Mouse (Mus musculus): ENCODE results near the gene Mta3. TPM values are rescaled to one million over a fixed set of nuclear protein-coding genes. Genes with fewer than 3 reads are reported as not detected.
A peak's percentile ranks its signal among the peaks of the same experiment; 100 is the strongest.

The Mta3 gene
- polyA plus RNA-seq, 1 experiment from 2014 or later = 63.0 TPM

GRCm38 (mm10) chr17:83830616-83831292 is 124.8 kb downstream of the Mta3 start:
- H3K4me3 ChIP-seq (ENCODE audit: low read depth, low read length) = no peak overlapping the region
- H3K36me3 ChIP-seq (ENCODE audit: control insufficient read depth, insufficient read depth, low read length) = no peaks in the 10 kb centered on the region
- no peak overlapping the region for H3K4me2 ChIP-seq
- no peak for ATAC-seq (replicated peaks; ENCODE audit: low FRiP score)
- no peaks in the 10 kb centered on the region for H3K9me3 ChIP-seq (ENCODE audit: control insufficient read depth, low read length)
- H3K27ac ChIP-seq (ENCODE audit: low read depth, low read length) = no peak overlapping the region
- no peak for DNase-seq (ENCODE audit: low spot score)
- H3K9ac ChIP-seq (ENCODE audit: low read depth, low read length) = no peak overlapping the region
- H3K4me1 ChIP-seq (replicated peaks; ENCODE audit: control insufficient read depth, insufficient read depth, low read length) = peaks cover 5% of the 10 kb centered on the region; the same call in 1 of the 2 replicates
- no peaks in the 10 kb centered on the region for H3K27me3 ChIP-seq (replicated peaks; ENCODE audit: control insufficient read depth, insufficient read depth, low read length)
- WGBS = 91% methylated on average over 4 of the region's 4 CpGs

- no peaks in the 10 kb centered on the region for H3K36me3 ChIP-seq (ENCODE audit: control insufficient read depth, insufficient read depth, low read length)
- DNase-seq (ENCODE audit: low spot score) (no peak), ATAC-seq (replicated peaks; ENCODE audit: low FRiP score) (no peak)
- peaks cover 5% of the 10 kb centered on the region; the same call in 1 of the 2 replicates for H3K4me1 ChIP-seq (replicated peaks; ENCODE audit: control insufficient read depth, insufficient read depth, low read length)
- no peaks in the 10 kb centered on the region for H3K9me3 ChIP-seq (ENCODE audit: control insufficient read depth, low read length)
- WGBS = 65% methylated on average over 4 of the region's 4 CpGs
- no peak overlapping the region for H3K4me3 ChIP-seq (ENCODE audit: low read depth, low read length)
- H3K27ac ChIP-seq (ENCODE audit: low read depth, low read length) = no peak overlapping the region
- no peak overlapping the region for H3K9ac ChIP-seq (ENCODE audit: low read depth, low read length)
- no peaks in the 10 kb centered on the region for H3K27me3 ChIP-seq (replicated peaks; ENCODE audit: control insufficient read depth, insufficient read depth, low read length)
- no peak overlapping the region for H3K4me2 ChIP-seq
Measured at GRCm38 (mm10) chr17:83834120-83834519, 128.2 kb downstream of the Mta3 start.

GRCm38 (mm10) chr17:83836048-83836447 is 130.1 kb downstream of the Mta3 start:
- no peak for DNase-seq (ENCODE audit: low spot score)
- no peak overlapping the region for H3K4me3 ChIP-seq (ENCODE audit: low read depth, low read length)
- H3K9ac ChIP-seq (ENCODE audit: low read depth, low read length) = no peak overlapping the region
- peaks cover 5% of the 10 kb centered on the region; the same call in 1 of the 2 replicates for H3K4me1 ChIP-seq (replicated peaks; ENCODE audit: control insufficient read depth, insufficient read depth, low read length)
- no peaks in the 10 kb centered on the region for H3K27me3 ChIP-seq (replicated peaks; ENCODE audit: control insufficient read depth, insufficient read depth, low read length)
- H3K4me2 ChIP-seq = no peak overlapping the region
- ATAC-seq (replicated peaks; ENCODE audit: low FRiP score) = peak; percentile 74
- no peaks in the 10 kb centered on the region for H3K36me3 ChIP-seq (ENCODE audit: control insufficient read depth, insufficient read depth, low read length)
- WGBS = 69% methylated on average over 3 of the region's 3 CpGs
- peak overlapping the region; percentile 80 for H3K27ac ChIP-seq (ENCODE audit: low read depth, low read length)
- no peaks in the 10 kb centered on the region for H3K9me3 ChIP-seq (ENCODE audit: control insufficient read depth, low read length)

DNA sequence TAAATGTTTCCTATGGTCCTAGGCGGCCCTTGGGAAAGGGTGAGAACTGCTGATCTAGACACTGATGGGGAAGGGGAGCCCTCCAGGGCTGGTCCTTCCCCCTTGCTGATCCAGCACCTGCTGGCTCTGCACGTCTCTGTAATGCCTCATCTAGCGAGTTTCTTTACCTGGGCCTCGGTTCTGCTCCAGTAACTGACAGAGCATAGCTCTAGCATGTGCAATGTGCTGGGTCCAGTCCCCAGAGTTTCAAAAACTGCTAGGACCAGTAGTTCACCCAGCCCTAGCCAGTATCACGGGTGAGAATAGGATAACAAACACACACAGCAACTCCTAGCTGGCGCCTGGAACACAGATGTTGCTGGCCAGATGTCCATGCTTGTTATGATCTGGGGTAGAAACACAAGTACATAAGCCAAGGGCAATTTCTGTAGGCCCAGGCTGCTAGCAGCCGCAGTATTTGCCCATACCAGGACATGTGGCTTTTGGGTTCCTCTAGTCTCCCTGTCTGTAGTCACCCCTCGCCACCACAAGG is 131.8 kb downstream of the Mta3 start:
- Histone ChIP-seq H3K27me3 (replicated peaks; ENCODE audit: control insufficient read depth, insufficient read depth, low read length) (no peaks in the 10 kb centered on the region), H3K4me3 (ENCODE audit: low read depth, low read length) (no peak overlapping the region), H3K9me3 (ENCODE audit: control insufficient read depth, low read length) (no peaks in the 10 kb centered on the region), H3K4me2 (no peak overlapping the region), H3K36me3 (ENCODE audit: control insufficient read depth, insufficient read depth, low read length) (no peaks in the 10 kb centered on the region; the same call in 1 of the 2 replicates), H3K9ac (ENCODE audit: low read depth, low read length) (no peak overlapping the region), H3K4me1 (replicated peaks; ENCODE audit: control insufficient read depth, insufficient read depth, low read length) (peaks cover 5% of the 10 kb centered on the region), H3K27ac (ENCODE audit: low read depth, low read length) (no peak overlapping the region)
- WGBS = 73% methylated on average over 8 of the region's 8 CpGs
- DNase-seq (ENCODE audit: low spot score) (no peak), ATAC-seq (replicated peaks; ENCODE audit: low FRiP score) (no peak)

DNA sequence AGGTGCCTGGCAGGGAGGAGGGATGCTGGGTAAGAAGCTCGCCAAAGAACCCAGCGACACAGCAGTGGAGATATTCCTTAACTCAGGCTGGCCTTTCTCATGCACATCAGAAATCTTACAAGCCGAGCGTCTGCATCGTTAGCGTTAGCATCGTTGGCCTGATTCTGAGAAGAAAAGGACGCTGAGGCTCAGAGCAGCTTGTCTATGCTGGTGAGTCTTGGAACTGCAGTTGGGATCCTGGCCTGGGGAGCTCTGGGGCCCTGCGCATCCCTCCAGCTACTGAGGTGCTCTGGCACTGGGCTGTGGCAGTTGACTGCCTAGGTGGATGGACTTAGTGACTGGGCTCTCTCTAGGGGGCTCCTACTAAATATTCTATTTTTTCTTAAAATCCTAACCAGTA is 133.2 kb downstream of the Mta3 start:
- no peak overlapping the region for H3K9ac ChIP-seq (ENCODE audit: low read depth, low read length)
- no peak overlapping the region for H3K4me3 ChIP-seq (ENCODE audit: low read depth, low read length)
- DNase-seq (ENCODE audit: low spot score) (no peak), ATAC-seq (replicated peaks; ENCODE audit: low FRiP score) (no peak)
- no peak overlapping the region for H3K4me2 ChIP-seq
- H3K4me1 ChIP-seq (replicated peaks; ENCODE audit: control insufficient read depth, insufficient read depth, low read length) = peaks cover 7% of the 10 kb centered on the region
- 58% methylated on average over 9 of the region's 9 CpGs for WGBS
- no peaks in the 10 kb centered on the region for H3K9me3 ChIP-seq (ENCODE audit: control insufficient read depth, low read length)
- no peak overlapping the region for H3K27ac ChIP-seq (ENCODE audit: low read depth, low read length)
- H3K36me3 ChIP-seq (ENCODE audit: control insufficient read depth, insufficient read depth, low read length) = no peaks in the 10 kb centered on the region; the same call in 1 of the 2 replicates
- H3K27me3 ChIP-seq (replicated peaks; ENCODE audit: control insufficient read depth, insufficient read depth, low read length) = no peaks in the 10 kb centered on the region

DNA sequence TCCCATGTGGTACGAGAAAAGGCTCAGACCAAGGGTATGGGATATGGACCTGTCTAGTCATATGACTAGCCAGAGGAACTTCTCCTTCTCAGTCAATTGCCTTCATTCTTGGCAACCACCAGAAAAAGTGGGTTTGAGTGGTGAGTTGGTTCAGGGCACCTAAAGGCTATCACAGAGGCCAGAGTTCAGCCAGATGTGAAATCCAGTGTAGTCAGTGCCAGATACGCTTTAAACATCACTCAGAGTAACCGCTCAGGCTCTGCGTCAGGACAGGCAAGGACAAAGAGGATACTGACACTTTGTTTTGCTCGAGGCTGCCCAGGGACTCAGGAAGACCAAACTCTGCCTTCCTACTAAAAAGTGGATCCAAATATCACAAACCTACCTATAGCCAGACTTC is 135.0 kb downstream of the Mta3 start:
- DNase-seq (ENCODE audit: low spot score) = no peak
- no peaks in the 10 kb centered on the region; the same call in 1 of the 2 replicates for H3K36me3 ChIP-seq (ENCODE audit: control insufficient read depth, insufficient read depth, low read length)
- H3K4me3 ChIP-seq (ENCODE audit: low read depth, low read length) = no peak overlapping the region
- ATAC-seq (replicated peaks; ENCODE audit: low FRiP score) = no peak
- peaks cover 9% of the 10 kb centered on the region for H3K4me1 ChIP-seq (replicated peaks; ENCODE audit: control insufficient read depth, insufficient read depth, low read length)
- H3K27ac ChIP-seq (ENCODE audit: low read depth, low read length) = no peak overlapping the region
- H3K9ac ChIP-seq (ENCODE audit: low read depth, low read length) = no peak overlapping the region
- H3K9me3 ChIP-seq (ENCODE audit: control insufficient read depth, low read length) = no peaks in the 10 kb centered on the region
- WGBS = 82% methylated on average over 5 of the region's 5 CpGs
- no peak overlapping the region for H3K4me2 ChIP-seq
- no peaks in the 10 kb centered on the region for H3K27me3 ChIP-seq (replicated peaks; ENCODE audit: control insufficient read depth, insufficient read depth, low read length)

GRCm38 (mm10) chr17:83843780-83844179 is 137.8 kb downstream of the Mta3 start:
- no peak overlapping the region for H3K4me3 ChIP-seq (ENCODE audit: low read depth, low read length)
- peaks cover 23% of the 10 kb centered on the region for H3K4me1 ChIP-seq (replicated peaks; ENCODE audit: control insufficient read depth, insufficient read depth, low read length)
- no peak overlapping the region for H3K9ac ChIP-seq (ENCODE audit: low read depth, low read length)
- no peak for DNase-seq (ENCODE audit: low spot score)
- no peak overlapping the region for H3K4me2 ChIP-seq
- no peaks in the 10 kb centered on the region for H3K9me3 ChIP-seq (ENCODE audit: control insufficient read depth, low read length)
- no peak for ATAC-seq (replicated peaks; ENCODE audit: low FRiP score)
- WGBS = 68% methylated on average over 7 of the region's 7 CpGs
- no peaks in the 10 kb centered on the region for H3K27me3 ChIP-seq (replicated peaks; ENCODE audit: control insufficient read depth, insufficient read depth, low read length)
- no peak overlapping the region for H3K27ac ChIP-seq (ENCODE audit: low read depth, low read length)
- H3K36me3 ChIP-seq (ENCODE audit: control insufficient read depth, insufficient read depth, low read length) = no peaks in the 10 kb centered on the region; the same call in 1 of the 2 replicates

DNA sequence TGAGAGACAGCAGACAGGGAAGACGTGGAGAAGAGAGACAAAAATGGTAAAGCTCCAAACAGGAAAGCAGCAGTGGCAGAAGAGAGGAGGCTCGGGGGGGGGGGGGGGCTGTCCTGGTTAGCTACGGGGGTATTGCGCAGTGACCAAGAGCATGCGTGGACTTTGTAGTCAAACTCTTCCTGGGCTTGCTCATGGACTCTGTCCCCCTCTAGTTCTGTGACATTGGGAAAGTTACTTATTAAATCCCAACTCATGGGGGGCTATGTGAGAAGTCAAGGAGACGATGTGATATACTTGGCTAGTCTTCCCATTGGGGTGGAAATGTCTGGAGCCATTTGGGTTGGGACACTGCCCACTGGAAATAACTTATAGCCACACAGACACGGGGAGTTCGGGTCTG is 139.6 kb downstream of the Mta3 start:
- Histone ChIP-seq H3K4me1 (replicated peaks; ENCODE audit: control insufficient read depth, insufficient read depth, low read length) (peaks cover 31% of the 10 kb centered on the region), H3K4me3 (ENCODE audit: low read depth, low read length) (no peak overlapping the region), H3K4me2 (peak overlapping the region; percentile 14), H3K36me3 (ENCODE audit: control insufficient read depth, insufficient read depth, low read length) (no peaks in the 10 kb centered on the region; the same call in 1 of the 2 replicates), H3K9me3 (ENCODE audit: control insufficient read depth, low read length) (no peaks in the 10 kb centered on the region), H3K27ac (ENCODE audit: low read depth, low read length) (peak overlapping the region; percentile 71), H3K27me3 (replicated peaks; ENCODE audit: control insufficient read depth, insufficient read depth, low read length) (no peaks in the 10 kb centered on the region), H3K9ac (ENCODE audit: low read depth, low read length) (no peak overlapping the region)
- 61% methylated on average over 8 of the region's 8 CpGs for WGBS
- ATAC-seq (replicated peaks; ENCODE audit: low FRiP score) (no peak; the same call in 1 of the 2 replicates), DNase-seq (ENCODE audit: low spot score) (no peak)

All from liver, embryonic 11.5 days (tissue).